Mouse (Mus musculus): Measurements from ENCODE around the gene Rd3l.
A peak's percentile ranks its signal among the peaks of the same experiment; 100 is the strongest.
"Not testable (repeated sequence)": the region's sequence is repeated elsewhere in the genome, so short reads cannot be mapped to it uniquely, and the experiment has no call there.

Rd3l gene

DNA sequence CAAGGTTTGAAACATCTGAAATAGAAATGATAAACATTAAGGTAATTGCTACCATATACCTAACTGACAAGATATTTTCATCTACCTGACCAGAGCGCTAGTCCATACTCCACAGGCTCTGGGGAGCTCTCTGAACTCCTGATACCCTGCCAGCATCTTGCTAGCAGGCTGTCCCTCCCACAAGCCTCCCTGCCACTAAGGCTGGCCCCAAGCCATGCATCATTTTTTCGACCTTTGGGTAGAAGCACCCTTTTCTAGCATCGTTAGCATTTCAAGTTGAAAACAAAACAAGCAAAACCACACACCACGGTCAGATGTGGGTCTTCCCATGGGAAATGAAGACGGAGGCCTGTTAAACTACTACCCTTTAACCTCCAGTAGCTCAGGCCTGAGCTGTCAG, 17.8 kb downstream of the Rd3l start:
- DNase-seq, result no peak

DNA sequence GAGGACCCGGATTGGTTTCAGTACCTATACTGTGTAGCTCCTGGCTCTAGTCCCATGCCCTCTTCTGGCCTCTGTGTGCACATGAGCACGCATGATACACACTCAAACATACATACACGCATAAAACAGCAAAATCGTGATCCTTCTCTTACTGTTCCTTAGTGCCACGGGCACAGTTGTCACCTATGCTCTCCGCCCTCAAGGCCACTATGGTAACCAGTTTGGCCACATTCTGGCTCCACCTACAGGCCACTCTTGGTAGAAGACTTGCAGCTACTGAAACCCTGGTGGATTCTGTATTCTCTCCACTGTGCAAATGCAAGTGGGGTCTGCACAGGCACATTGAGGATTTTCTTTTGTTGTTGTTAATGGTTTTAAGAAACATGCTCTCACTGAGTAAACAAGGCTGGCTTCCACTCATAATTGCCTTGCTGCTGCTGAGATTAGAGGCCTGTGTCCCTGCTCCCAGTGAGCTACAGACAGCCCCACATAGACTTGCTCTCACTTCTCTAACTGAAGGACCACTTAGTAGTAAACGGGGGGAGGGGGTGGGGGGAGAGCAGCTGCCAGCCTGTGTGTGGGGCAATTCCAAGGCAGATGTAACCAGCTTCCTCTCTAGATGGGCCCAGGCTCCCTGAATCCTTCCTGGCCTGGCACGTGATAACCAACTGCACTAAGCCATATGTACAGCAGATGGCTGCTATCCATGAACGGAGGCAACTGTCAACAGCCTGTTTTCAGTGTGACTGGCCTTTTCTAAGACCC, 22.8 kb downstream of the Rd3l start:
- DNase-seq, result peak; percentile 84 to 85

DNA sequence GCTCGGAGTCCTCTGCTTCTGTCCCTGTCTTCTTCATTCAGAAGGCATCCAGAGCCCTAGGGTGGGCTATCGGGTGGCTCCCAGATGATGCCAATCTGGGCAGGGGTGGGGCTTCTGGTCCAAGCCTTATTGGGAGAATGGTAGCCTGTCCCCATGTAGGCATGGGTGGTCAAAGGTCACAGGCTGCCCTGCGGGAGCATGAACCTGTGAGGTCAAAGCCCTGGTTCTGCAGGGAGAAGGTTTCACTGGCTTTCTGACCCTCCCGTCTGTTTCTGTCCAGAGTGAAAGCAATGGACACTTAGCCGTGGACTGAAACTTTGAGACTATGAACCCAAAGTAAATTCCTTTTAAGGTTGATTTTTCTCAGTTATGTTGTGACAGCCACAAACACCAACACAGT, 24.9 kb downstream of the Rd3l start:
- DNase-seq, result no peak

DNA sequence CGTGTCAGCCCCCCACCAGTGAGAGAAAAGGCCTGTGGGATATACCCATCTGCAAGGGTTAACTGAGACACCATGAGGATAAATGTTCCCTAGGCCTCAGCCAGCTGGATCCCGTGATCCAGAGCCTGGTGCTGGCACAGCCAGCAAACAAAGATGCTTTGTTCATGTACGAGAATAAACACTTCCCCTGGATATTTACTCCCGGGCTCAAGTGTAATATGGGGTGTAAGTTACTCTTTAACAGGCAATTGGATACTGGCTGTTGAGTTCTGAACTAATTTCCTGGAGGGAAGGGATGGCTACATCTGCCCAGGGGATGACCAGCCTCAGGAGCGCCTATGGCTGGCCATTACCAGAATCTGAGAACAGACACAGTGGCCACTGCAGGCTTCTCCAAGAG, 29.4 kb downstream of the Rd3l start:
- DNase-seq, result no peak

DNA sequence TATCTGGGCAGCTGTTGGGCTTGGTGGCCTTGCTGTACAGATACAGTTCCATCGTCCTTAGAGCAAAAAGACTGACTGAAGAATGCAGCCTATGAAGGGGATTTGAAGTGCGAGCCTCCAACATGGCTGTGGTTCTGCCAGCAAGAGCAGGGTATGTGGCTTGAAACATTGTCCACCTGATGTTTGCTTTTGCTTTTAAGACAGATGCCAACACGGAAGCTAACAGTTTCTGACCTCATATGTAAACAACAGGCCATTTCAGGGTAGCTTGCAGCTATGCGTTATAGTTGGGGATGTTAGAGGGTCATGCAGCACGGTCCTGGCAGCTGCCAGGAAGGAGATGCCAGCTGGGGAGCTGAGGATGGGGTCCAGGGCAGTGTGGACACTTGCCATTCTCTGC, 30.6 kb downstream of the Rd3l start:
- DNase-seq, result no peak

DNA sequence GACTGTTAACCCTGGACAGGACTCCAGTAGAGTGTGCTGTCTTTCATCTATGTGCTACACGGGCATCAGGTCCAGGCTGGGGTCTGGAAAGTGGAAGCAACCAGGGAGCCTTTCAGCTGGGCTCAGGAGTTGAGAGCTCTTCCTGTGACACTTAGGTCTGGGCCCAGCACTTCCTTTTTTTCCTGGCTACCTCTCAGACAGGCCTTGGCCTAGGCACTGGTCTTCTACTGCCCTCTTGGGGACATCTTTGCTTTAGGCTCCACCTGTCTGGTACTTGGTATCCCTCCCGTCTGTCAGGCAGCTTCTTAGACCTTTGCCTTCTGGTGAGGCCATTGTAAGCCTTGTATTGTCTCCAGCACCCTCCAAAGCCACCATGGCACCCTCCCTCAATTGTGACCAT, 34.4 kb downstream of the Rd3l start:
- DNase-seq, result peak; percentile 66 to 79

DNA sequence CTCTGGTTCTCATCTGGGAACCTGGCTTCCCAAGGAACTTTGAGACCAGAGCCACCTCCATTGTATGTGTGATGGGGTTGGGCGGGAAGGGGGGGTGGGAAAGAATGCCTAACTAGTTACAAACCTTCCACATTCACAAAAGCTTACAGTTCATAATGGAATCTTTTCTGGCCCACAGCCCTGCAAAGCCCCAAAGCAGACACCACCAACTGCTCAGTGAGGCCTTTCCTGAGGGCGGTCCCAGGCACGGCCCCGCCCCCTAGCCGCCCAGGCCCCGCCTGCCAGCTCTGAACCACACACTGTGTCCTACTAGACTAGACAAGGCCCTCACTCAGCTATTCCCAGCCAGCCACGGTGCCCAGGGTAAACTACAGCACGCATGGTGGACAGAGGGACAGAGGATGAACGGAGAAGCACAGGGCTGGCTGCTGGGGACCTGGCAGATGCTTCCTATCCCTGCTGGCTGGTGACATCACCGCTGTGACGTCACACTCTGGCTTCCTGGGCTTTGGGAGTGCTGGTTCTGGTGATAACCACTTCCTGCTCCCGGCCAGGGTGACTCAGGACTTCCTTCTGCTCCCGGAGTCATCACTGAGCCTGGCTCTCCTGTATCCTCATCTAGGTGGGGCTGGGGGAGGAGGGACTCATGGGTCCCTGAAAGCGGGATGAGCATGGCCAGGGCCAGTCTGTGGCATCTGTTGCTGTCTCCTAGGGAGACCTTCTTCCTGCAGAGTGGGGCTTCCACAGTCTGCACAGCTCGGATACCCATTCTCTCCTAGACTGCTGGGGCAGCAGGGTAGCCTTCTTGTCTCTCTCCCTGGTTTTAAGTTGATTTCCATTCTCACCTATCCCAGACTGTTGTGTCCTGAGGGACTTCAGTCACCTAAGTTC, 35.1 kb downstream of the Rd3l start:
- DNase-seq, result not testable (repeated sequence)

DNA sequence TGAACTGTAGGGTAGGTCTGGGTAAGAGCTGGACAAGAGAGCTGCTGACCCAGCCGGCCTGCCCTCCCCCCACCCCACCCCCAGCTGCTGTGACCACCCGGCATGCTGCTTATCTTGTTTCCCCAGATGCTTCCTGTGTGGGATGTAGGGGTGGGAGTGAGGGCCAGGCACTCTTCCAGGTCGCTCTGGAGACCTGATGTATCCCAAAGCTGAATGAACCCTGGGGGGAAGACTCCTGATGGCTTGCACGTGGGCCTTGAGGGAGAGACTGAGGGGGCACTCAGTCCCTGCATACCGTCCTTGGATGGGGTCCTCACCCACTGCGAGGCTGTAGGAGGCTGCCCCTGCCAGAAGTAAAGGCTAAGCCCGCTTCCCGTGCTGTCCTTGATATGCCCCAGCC, 36.0 kb downstream of the Rd3l start:
- DNase-seq, result no peak

DNA sequence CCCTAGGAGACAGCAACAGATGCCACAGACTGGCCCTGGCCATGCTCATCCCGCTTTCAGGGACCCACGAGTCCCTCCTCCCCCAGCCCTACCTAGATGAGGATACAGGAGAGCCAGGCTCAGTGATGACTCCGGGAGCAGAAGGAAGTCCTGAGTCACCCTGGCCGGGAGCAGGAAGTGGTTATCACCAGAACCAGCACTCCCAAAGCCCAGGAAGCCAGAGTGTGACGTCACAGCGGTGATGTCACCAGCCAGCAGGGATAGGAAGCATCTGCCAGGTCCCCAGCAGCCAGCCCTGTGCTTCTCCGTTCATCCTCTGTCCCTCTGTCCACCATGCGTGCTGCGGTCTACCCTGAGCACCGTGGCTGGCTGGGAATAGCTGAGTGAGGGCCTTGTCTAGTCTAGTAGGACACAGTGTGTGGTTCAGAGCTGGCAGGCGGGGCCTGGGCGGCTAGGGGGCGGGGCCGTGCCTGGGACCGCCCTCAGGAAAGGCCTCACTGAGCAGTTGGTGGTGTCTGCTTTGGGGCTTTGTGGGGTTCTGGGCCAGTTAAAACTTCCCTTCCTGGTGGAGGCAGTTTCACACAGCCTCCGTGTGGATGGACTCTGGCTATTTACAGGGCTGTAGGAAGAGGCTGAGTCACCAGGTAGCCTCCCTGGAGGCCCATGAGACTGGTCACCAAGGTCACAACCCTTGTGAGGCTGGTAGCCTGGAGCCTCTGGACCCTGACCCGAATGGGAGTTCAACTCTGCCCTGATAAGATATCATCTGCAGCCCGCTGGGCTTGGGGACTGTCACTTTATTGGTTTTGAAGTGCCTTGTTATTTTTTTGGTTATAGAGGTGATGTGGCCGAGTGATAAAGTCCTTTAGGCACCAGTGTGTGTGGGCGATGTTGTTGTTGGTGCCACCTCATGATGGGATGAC, 36.8 kb downstream of the Rd3l start:
- DNase-seq, result not testable (repeated sequence)

DNA sequence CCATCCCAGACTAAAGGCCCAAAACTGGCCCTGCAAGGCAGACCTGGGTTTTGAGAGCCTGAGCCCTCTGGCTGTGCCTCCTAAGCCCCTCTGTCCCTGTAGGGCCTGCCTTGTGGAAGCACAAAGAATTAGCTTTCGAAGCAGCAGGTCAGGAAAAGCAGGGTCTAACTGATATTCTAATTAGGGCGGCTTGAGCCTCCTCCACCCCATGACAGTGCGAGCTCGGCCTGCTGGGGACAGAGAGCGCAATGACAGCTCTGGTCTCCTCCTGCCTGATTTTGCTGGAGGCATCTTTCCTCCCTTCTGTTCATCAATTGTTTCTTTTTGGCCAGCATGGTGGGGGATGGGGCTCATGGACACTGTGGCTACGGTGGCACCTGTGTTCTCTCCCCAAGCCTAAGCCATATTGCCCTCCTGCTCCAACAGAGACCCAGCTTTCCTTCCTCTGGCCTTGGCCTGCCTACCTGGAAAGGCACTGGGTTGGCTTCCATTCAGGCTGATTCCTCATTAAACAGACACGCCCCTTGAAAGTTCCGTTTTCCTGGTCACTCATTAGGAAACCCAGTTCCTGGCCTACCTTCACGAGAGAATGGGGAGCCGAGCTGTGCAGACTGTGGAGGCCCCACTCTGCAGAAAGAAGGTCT, 37.6 kb downstream of the Rd3l start:
- DNase-seq, result no peak

DNA sequence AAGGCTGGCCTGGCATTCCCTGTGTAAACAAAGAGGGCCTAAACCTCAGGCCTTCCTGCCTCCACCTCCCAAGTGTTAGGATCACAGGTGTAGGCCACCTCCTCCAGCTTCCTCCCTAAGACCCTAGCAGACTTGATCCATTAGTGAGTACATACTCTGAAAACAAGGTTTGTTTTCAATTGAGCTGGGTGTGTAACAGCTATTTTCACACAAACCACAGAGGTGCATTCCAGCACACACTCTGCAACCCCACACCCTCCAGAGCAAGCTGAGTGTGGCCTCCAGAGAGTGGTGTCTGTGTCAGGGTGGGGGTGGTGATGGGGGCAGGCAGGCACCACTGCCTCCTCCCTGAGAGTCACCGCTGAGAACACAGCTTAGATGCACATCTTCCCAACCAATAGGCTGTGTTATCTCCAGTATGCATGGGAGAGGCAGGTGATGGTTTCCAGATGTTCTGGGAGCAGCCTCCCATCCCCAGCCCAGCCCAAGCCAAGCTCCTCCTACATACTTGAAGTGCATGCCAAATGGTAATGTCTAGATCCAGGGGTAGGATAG, 42.4 kb downstream of the Rd3l start:
- DNase-seq, result no peak

DNA sequence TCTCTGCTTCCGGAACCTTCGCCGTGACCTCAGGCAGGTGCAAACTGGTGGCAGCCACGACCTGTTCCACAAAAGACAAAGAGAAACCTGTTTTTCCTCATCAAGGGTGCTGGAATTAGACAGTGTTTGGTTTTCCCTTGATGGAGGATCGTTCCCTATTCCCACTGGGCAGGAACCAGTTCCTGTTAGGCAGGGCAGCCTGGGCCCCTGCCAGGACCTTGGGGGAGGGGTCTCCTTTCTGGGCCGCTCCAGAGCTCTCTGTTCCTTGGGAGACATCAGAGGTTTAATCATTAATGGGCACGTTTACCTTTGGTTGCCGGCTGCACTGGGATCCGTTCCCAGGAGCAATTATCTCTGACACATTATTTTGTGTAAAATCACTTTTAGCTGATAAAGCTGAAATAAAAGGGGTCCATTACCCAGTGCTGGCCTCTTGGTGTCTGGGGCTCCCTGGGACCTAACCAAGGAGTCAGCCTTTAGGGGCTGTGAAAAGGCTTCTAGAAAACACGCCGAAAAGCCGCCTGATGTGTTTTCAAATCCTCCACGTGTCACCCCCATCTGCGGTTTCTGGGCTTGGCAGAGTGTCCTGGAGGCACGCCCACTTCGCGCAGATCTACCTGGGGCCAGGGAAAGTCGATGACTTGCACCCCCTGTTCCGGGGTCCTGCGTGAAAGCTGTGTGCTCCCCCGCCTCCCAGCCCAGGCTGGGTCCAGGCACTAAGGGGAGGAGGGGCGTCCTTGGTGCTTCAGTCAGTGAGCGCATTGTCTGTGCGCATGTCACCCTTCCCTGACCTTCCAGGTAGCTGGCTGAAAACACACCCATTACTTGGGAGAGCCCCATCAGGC, 44.2 kb downstream of the Rd3l start:
- DNase-seq, result no peak

DNA sequence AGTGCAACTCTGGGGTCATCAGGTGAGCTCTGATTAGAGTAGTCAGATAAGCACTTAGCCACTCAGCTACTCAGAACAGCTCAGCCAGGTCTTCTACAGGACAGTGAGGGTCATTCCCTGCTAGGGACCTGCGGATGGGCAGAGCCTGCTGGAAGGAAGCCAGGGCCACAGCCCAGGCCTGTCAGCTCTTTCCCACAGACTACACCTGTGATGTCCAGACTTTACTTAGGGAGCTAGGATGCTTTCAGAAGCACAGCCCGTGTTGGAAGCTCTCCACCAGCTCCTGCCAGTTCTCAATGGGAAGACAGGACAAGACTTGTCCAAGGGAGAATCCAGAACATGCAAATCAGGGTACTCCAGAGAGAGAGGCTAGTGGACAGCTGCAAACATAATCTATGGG, 47.1 kb downstream of the Rd3l start:
- DNase-seq, result peak in 1 of 2 experiments; percentile 37

DNA sequence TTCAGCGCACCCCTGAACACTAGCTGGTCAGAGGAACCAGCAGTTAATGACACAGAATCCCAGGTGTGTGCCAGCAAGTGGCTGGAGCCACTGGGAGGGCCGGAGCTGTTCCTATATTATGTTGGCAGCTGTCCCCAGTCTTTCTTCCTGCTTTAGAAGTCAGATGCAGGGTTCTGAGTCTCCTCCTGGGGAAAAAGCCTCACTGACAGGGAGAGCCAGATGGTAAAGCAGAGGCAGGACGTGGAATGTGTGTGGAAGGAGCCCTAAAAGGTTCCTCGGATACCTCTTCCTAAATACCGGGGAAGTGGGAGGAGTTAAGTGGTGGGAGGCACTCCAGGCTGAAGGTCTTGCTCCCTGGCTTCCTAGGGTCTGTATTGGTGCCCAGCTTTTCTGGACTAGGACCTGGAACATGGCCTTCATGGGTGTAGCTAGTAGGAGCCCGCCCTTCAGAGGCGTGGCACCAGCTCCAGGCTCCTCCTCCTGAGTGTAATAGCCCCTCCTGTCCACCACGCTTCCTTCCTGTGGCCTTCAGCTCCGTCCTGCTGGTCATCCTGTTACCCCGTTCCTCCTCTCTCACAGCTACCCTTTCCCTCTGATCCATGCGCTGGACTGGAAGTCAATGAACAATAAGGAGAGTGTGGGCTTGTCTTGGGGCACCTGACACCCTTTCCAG, 47.9 kb downstream of the Rd3l start:
- DNase-seq, result no peak

DNA sequence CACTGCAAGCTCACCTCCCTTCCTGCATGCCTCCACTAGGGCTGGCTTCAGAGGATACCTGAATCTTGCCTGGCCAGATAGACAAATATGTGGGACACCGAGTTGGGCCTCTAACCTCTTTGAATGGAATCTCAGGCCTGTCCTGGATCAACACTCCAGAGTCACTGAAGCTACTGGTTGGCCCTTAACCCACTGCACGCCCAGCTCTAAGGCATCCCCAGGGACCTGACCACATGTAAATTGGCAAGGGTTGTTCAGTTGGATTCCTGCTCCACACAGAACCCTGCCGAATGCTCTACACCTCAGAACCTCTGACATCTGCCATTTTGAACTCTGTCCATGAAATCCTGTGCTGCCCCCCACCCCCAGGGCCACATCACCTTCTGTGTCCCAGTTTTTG, 48.6 kb downstream of the Rd3l start:
- no peak for DNase-seq

DNA sequence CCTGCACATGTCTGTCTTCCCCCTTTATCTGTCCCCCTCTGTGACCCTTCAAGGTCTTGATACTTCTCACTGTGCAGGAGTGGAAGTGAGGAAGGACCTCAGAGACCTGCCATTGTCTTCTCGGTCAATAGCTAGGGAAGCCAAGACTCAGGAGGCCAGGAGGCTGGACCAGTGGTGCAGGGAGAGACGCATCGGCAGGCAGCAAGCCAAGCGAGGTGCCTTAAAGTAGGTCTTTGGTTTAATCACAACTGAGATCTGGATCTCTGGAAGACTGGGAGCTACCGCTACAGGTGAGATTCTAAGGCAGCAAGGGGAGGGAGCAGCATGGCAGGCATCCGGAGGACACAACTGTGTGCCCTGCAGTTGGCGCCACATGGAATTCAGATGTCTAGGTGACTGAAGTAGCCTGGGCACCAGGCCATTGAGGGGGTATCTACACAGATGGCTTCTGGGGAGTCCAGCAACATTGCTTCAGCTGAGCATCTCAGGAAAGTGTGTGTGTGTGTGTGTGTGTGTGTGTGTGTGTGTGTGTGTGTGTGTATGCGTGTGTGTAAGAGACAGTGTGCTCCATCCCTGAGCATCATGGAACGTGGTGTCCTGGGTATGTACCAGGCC, 49.6 kb downstream of the Rd3l start:
- DNase-seq, result no peak

All from cerebellum, adult 18-20 months (tissue).